Mouse (Mus musculus) ES-E14 (cell line): ENCODE data around the gene Gm42878.

Source experiments
- HCFC1 ChIP-seq: IDR thresholded peaks from 2 replicates; pipeline ENCODE4 v1.6.1; 2012; ENCODE audit warnings: low read length, inconsistent platforms, borderline replicate concordance; ENCODE audit not compliant: insufficient read depth
- MAFK ChIP-seq: IDR thresholded peaks from 2 replicates; pipeline ENCODE4 v1.6.1; 2014; ENCODE audit warnings: mild to moderate bottlenecking, low read depth, low read length, inconsistent platforms; ENCODE audit not compliant: insufficient read depth
- ZC3H11A ChIP-seq: IDR thresholded peaks from 2 replicates; pipeline ENCODE4 v1.6.1; 2012; ENCODE audit warnings: low read depth, mild to moderate bottlenecking, inconsistent platforms, low read length, borderline replicate concordance
- ZNF384 ChIP-seq: IDR thresholded peaks from 2 replicates; pipeline ENCODE4 v1.6.1; 2012; ENCODE audit warnings: low read depth, low read length, inconsistent platforms

DNA sequence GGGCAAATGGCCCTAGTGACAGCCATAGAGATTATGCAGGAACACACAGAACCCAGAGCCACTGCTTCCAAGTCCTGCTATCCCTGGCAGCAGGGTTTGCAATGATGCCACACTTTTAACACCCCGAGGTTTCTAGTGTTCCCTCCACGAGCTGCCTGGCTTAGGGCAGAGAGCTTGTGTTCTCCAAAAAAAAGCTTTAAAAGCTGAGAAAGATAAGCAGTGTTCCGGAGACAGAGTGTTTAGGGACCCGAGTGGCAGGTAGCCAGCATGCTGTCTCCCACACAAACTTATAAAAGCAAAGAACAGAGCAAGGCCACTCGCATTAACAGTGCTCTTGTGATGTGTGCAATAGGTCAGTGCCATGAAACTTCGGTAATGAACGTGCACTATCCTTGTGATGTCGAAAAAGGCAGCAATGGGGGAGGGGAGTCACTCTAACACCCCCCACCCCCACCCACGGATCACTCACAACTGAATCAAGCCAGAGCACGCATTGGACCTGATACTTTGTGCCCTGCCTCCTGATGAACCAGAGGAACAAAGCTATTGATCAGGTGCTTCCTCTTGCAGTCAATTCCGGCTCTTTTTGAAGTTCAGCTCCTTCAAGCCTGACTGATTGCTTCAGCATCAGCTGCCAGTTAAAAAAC is 46.3 kb upstream of the Gm42878 start:
- TF ChIP-seq MAFK: no peak
- TF ChIP-seq ZNF384: no peak
- TF ChIP-seq ZC3H11A: no peak
- TF ChIP-seq HCFC1: no peak
